ENCODE assay signal across 8 mouse cellular contexts in genomic region chr4:141247776-141248613, GRCm38 (mm10). TPM values are rescaled to one million over a fixed set of nuclear protein-coding genes. Genes with fewer than 3 reads are reported as not detected.
DNase-seq lines count a peak whose midpoint lies in the region; ATAC-seq and TF ChIP-seq lines count a peak whose summit lies in the region.

No protein-coding gene starts in this region.

- peak overlapping the region; percentile 0; the same call in 1 of the 2 replicates for H3K9ac ChIP-seq in ES-Bruce4 (ENCODE audit: low read depth, poor library complexity, severe bottlenecking)
- H3K9ac ChIP-seq in forebrain, embryonic 14.5 days (ENCODE audit: low read length) = peak overlapping the region; percentile 41
- H3K9ac ChIP-seq in midbrain, embryonic 14.5 days (replicated peaks; ENCODE audit: low read length) = 0 out of 2 replicates have a peak overlapping the region, but pooled peaks have one; percentile 9

- no peak overlapping the region for H3K27ac ChIP-seq in ES-Bruce4 (ENCODE audit: insufficient read depth, low read length)
- no peak overlapping the region for H3K27ac ChIP-seq in forebrain, embryonic 14.5 days (ENCODE audit: low read depth, low read length)
- H3K27ac ChIP-seq in midbrain, embryonic 14.5 days (replicated peaks; ENCODE audit: low read depth, low read length) = no peak overlapping the region

- H3K36me3 ChIP-seq in ES-Bruce4 (ENCODE audit: control insufficient read depth, insufficient read depth, low read length, poor library complexity, severe bottlenecking) = no peaks in the 10 kb centered on the region
- H3K36me3 ChIP-seq in forebrain, embryonic 14.5 days (ENCODE audit: control insufficient read depth, insufficient read depth, low read length) = no peaks in the 10 kb centered on the region
- H3K36me3 ChIP-seq in midbrain, embryonic 14.5 days (ENCODE audit: control insufficient read depth, insufficient read depth, low read length) = no peaks in the 10 kb centered on the region

- H3K9me3 ChIP-seq in ES-Bruce4 (replicated peaks; ENCODE audit: control insufficient read depth, insufficient read depth, low read length, poor library complexity, severe bottlenecking) = no peaks in the 10 kb centered on the region
- no peaks in the 10 kb centered on the region for H3K9me3 ChIP-seq in forebrain, embryonic 14.5 days (replicated peaks; ENCODE audit: control insufficient read depth, low read length)
- no peaks in the 10 kb centered on the region for H3K9me3 ChIP-seq in midbrain, embryonic 14.5 days (ENCODE audit: control insufficient read depth, low read length)

- peak overlapping the region; percentile 60 for H3K4me2 ChIP-seq in forebrain, embryonic 14.5 days (ENCODE audit: low read length)
- peak overlapping the region; percentile 54 for H3K4me2 ChIP-seq in midbrain, embryonic 14.5 days (ENCODE audit: low read length)

- DNase-seq in cerebellum, postnatal 10 days = peak; percentile 71 to 76
- DNase-seq in cerebellum, adult 11-12 months = no peak
- DNase-seq in forebrain, embryonic 14.5 days (ENCODE audit: low spot score) = peak; percentile 70
- DNase-seq in kidney, postnatal 10 days = peak; percentile 64
- DNase-seq in midbrain, embryonic 14.5 days = peak; percentile 61
- no peak for DNase-seq in spleen, adult 12 weeks (ENCODE audit: low spot score)

- no peak for TF ChIP-seq EP300 in ES-Bruce4 (IDR thresholded peaks at IDR 0.05; ENCODE audit: insufficient read depth, low read depth, low read length)

- peak overlapping the region; percentile 53 for H3K4me3 ChIP-seq in ES-Bruce4 (ENCODE audit: low read depth, low read length)
- peak overlapping the region; percentile 33 for H3K4me3 ChIP-seq in forebrain, embryonic 14.5 days (ENCODE audit: low read depth, low read length)
- H3K4me3 ChIP-seq in midbrain, embryonic 14.5 days (replicated peaks; ENCODE audit: low read depth, low read length) = peak overlapping the region; percentile 34

- H3K27me3 ChIP-seq in ES-Bruce4 (ENCODE audit: control insufficient read depth, insufficient read depth, low read length, poor library complexity, severe bottlenecking) = no peaks in the 10 kb centered on the region
- peaks cover 30% of the 10 kb centered on the region for H3K27me3 ChIP-seq in forebrain, embryonic 14.5 days (replicated peaks; ENCODE audit: control insufficient read depth, insufficient read depth, low read length)
- peaks cover 47% of the 10 kb centered on the region for H3K27me3 ChIP-seq in midbrain, embryonic 14.5 days (ENCODE audit: control insufficient read depth, insufficient read depth, low read length)

- under 1% methylated on average over 43 of the region's 60 CpGs for WGBS in forebrain, embryonic 14.5 days
- under 1% methylated on average over 59 of the region's 60 CpGs for WGBS in midbrain, embryonic 14.5 days

- no peak for TF ChIP-seq CTCF in ES-Bruce4 (IDR thresholded peaks at IDR 0.05; ENCODE audit: low read depth, low read length)

- no peak for TF ChIP-seq POLR2A in ES-Bruce4 (IDR thresholded peaks at IDR 0.05; ENCODE audit: insufficient read depth, low read length)

- peak; percentile 28 for ATAC-seq in forebrain, embryonic 14.5 days
- ATAC-seq in midbrain, embryonic 14.5 days (ENCODE audit: low FRiP score, low TSS enrichment) = peak; percentile 12; the same call in 1 of the 2 replicates
- ATAC-seq in megakaryocyte progenitor cell, adult 5-6 weeks (replicated peaks; ENCODE audit: poor library complexity) = no peak

- H3K4me1 ChIP-seq in ES-Bruce4 (ENCODE audit: control insufficient read depth, insufficient read depth, low read length) = peaks cover 4% of the 10 kb centered on the region
- H3K4me1 ChIP-seq in forebrain, embryonic 14.5 days (ENCODE audit: control insufficient read depth, insufficient read depth, low read length) = peaks cover 25% of the 10 kb centered on the region
- peaks cover 29% of the 10 kb centered on the region for H3K4me1 ChIP-seq in midbrain, embryonic 14.5 days (ENCODE audit: control insufficient read depth, insufficient read depth, low read length)

RNA-seq across cellular contexts. Expression of gene Arhgef19, which starts 8.7 kb away (rescaled TPM):
- polyA plus RNA-seq in ES-Bruce4 (2011; ENCODE audit: insufficient read depth, insufficient read length, low read depth, missing spikeins) = 7.5 and 8.3 TPM in 2 replicates
- polyA plus RNA-seq in forebrain, embryonic 14.5 days (2014; fragmentation: Nextera tagmentation; extraction: Ambion mirVana) = 0.65 and 1.1 TPM in 2 replicates
- polyA plus RNA-seq in midbrain, embryonic 14.5 days (2014; fragmentation: Nextera tagmentation; extraction: Ambion mirVana) = 0.84 and 0.89 TPM in 2 replicates
- total RNA-seq in megakaryocyte progenitor cell, adult 5-6 weeks (2015) = not detected in 2 replicates
- total RNA-seq in megakaryocyte progenitor cell, adult 5-6 weeks (2017) = not detected in 2 replicates

RNA-seq across cellular contexts. Expression of gene Rsg1, which starts 34.2 kb away (rescaled TPM):
- 1.6 and 2.8 TPM in 2 replicates for polyA plus RNA-seq in ES-Bruce4 (2011; ENCODE audit: insufficient read depth, insufficient read length, low read depth, missing spikeins)
- 6.5 and 6.7 TPM in 2 replicates for polyA plus RNA-seq in forebrain, embryonic 14.5 days (2014; fragmentation: Nextera tagmentation; extraction: Ambion mirVana)
- polyA plus RNA-seq in midbrain, embryonic 14.5 days (2014; fragmentation: Nextera tagmentation; extraction: Ambion mirVana) = 5.7 and 7.8 TPM in 2 replicates
- total RNA-seq in megakaryocyte progenitor cell, adult 5-6 weeks (2015) = 0.73 and 1.4 TPM in 2 replicates
- total RNA-seq in megakaryocyte progenitor cell, adult 5-6 weeks (2017) = 1.8 and 3.5 TPM in 2 replicates

RNA-seq across cellular contexts. Expression of gene Epha2, which starts 53.0 kb away (rescaled TPM):
- polyA plus RNA-seq in ES-Bruce4 (2011; ENCODE audit: insufficient read depth, insufficient read length, low read depth, missing spikeins) = 44.7 and 51.3 TPM in 2 replicates
- polyA plus RNA-seq in forebrain, embryonic 14.5 days (2014; fragmentation: Nextera tagmentation; extraction: Ambion mirVana) = 0.58 and 0.64 TPM in 2 replicates
- polyA plus RNA-seq in midbrain, embryonic 14.5 days (2014; fragmentation: Nextera tagmentation; extraction: Ambion mirVana) = 1.2 and 1.7 TPM in 2 replicates
- total RNA-seq in megakaryocyte progenitor cell, adult 5-6 weeks (2015) = 0.46 and 0.49 TPM in 2 replicates
- total RNA-seq in megakaryocyte progenitor cell, adult 5-6 weeks (2017) = 0.14 and 0.50 TPM in 2 replicates

Comparison
In these comparisons a context has a peak if more than half of its experiments do, and no peak if none do; other contexts are left out.
1. DNase-seq: peak in cerebellum, postnatal 10 days (2 of 2), forebrain, embryonic 14.5 days (single experiment), kidney, postnatal 10 days (single experiment) and midbrain, embryonic 14.5 days (single experiment); none in cerebellum, adult 11-12 months (single experiment) and spleen, adult 12 weeks (single experiment).
2. RNA of gene Epha2, which starts 53.0 kb away (polyA plus RNA-seq): 44.7 to 51.3 TPM in ES-Bruce4; 1.2 to 1.7 TPM in midbrain, embryonic 14.5 days and 0.58 to 0.64 TPM in forebrain, embryonic 14.5 days; every median in the first group is over 10 times any median in the second.
3. Peak in every context shown above with its lines, with median percentiles within 50 percentile points of each other: H3K4me3 ChIP-seq and H3K9ac ChIP-seq.